Mouse (Mus musculus) forebrain, embryonic 14.5 days (tissue): Measurements from ENCODE around the gene Sgsm3. TPM values are rescaled to one million over a fixed set of nuclear protein-coding genes. Genes with fewer than 3 reads are reported as not detected.

Experiments
- ATAC-seq: fragments of 200-750 bp; cut with Nextera tagmentation; 2 replicates; pipeline ENCODE4 v1.8.0; 2017; ENCODE audit warnings: mild to moderate bottlenecking, moderate library complexity
- DNase-seq: peaks from one replicate; pipeline ENCODE4 v3.0.0-alpha.2; 2015; ENCODE audit warnings: low spot score
- H3K27ac ChIP-seq: fragments of 300-500 bp; sonication (generic); 2 replicates; pipeline ENCODE4 v1.5.1; 2014; ENCODE audit warnings: low read depth, mild to moderate bottlenecking, control low read depth, low read length, moderate library complexity
- H3K27me3 ChIP-seq: fragments of 300-500 bp; sonication (generic); replicated peaks from 2 replicates; pipeline ENCODE4 v1.6.1; 2014; ENCODE audit warnings: low read length, control low read depth, mixed read lengths; ENCODE audit not compliant: control insufficient read depth, insufficient read depth
- H3K36me3 ChIP-seq: fragments of 300-500 bp; sonication (generic); 2 replicates; pipeline ENCODE4 v1.6.1; 2014; ENCODE audit warnings: low read length, control low read depth; ENCODE audit not compliant: control insufficient read depth, insufficient read depth
- H3K4me1 ChIP-seq: fragments of 300-500 bp; sonication (generic); 2 replicates; pipeline ENCODE4 v1.6.1; 2014; ENCODE audit warnings: antibody characterized with exemption, low read length, control low read depth; ENCODE audit not compliant: control insufficient read depth, insufficient read depth
- H3K4me2 ChIP-seq: fragments of 300-500 bp; sonication (generic); 2 replicates; pipeline ENCODE4 v1.6.1; 2014; ENCODE audit warnings: mild to moderate bottlenecking, control low read depth, low read length
- H3K4me3 ChIP-seq: fragments of 300-500 bp; sonication (generic); 2 replicates; pipeline ENCODE4 v1.5.1; 2014; ENCODE audit warnings: low read depth, low read length, control low read depth
- H3K9ac ChIP-seq: fragments of 300-500 bp; sonication (generic); 2 replicates; pipeline ENCODE4 v1.6.1; 2014; ENCODE audit warnings: mild to moderate bottlenecking, low read length, control low read depth, moderate library complexity
- H3K9me3 ChIP-seq: fragments of 300-500 bp; sonication (generic); replicated peaks from 2 replicates; pipeline ENCODE4 v1.6.1; 2016; ENCODE audit warnings: low read length, control low read depth, mixed read lengths; ENCODE audit not compliant: control insufficient read depth
- WGBS: fragments of 180-500 bp; shearing (Covaris S2); extraction: QIAGEN DNeasy Blood & Tissue Kit; methylation state at CpG from one replicate; pipeline ENCODE4 v1.1.7; 2014; 5-methylcytosine and 5-hydroxymethylcytosine counted together
- polyA plus RNA-seq: library from polyadenylated mRNA; unstranded; fragments of >200 nt; fragmentation: Nextera tagmentation; extraction: Ambion mirVana; gene quantifications from 2 replicates; pipeline ENCODE4 v1.2.1, GENCODE M21; 2014

The Sgsm3 gene
- polyA plus RNA-seq, 1 experiment from 2014 or later = 43.1 TPM

GRCm38 (mm10) chr15:80955836-80956438 lies 21.6 kb upstream of the Sgsm3 start:
- no peak overlapping the region for H3K4me2 ChIP-seq
- 95% methylated on average over 12 of the region's 12 CpGs for WGBS
- no peak overlapping the region for H3K4me3 ChIP-seq
- no peaks in the 10 kb centered on the region for H3K9me3 ChIP-seq
- no peaks in the 10 kb centered on the region for H3K4me1 ChIP-seq
- no peak overlapping the region for H3K27ac ChIP-seq
- DNase-seq (no peak), ATAC-seq (no peak)
- H3K9ac ChIP-seq = no peak overlapping the region
- no peaks in the 10 kb centered on the region for H3K27me3 ChIP-seq
- H3K36me3 ChIP-seq = peaks cover 78% of the 10 kb centered on the region

GRCm38 (mm10) chr15:80969371-80969770 lies 8.2 kb upstream of the Sgsm3 start:
- Histone ChIP-seq H3K4me3 (no peak overlapping the region), H3K36me3 (peaks cover 51% of the 10 kb centered on the region), H3K9me3 (no peaks in the 10 kb centered on the region), H3K27ac (no peak overlapping the region), H3K9ac (no peak overlapping the region), H3K4me2 (no peak overlapping the region), H3K27me3 (no peaks in the 10 kb centered on the region), H3K4me1 (no peaks in the 10 kb centered on the region)
- ATAC-seq (no peak), DNase-seq (no peak)
- 95% methylated on average over 1 of the region's 1 CpGs for WGBS

GRCm38 (mm10) chr15:80974311-80974710 lies 3.3 kb upstream of the Sgsm3 start:
- DNase-seq (no peak), ATAC-seq (no peak)
- 57% methylated on average over 5 of the region's 5 CpGs for WGBS
- H3K9me3 ChIP-seq = no peaks in the 10 kb centered on the region
- no peak overlapping the region for H3K9ac ChIP-seq
- no peaks in the 10 kb centered on the region for H3K27me3 ChIP-seq
- peaks cover 9% of the 10 kb centered on the region for H3K36me3 ChIP-seq
- H3K4me1 ChIP-seq = no peaks in the 10 kb centered on the region; the same call in 1 of the 2 replicates
- no peak overlapping the region for H3K4me2 ChIP-seq
- no peak overlapping the region for H3K4me3 ChIP-seq
- no peak overlapping the region for H3K27ac ChIP-seq

- Histone ChIP-seq H3K9me3 (no peaks in the 10 kb centered on the region), H3K27ac (no peak overlapping the region), H3K4me1 (no peaks in the 10 kb centered on the region; the same call in 1 of the 2 replicates), H3K9ac (no peak overlapping the region), H3K27me3 (no peaks in the 10 kb centered on the region), H3K4me3 (no peak overlapping the region), H3K36me3 (no peaks in the 10 kb centered on the region), H3K4me2 (no peak overlapping the region)
- ATAC-seq (no peak), DNase-seq (no peak)
- WGBS = 92% methylated on average over 3 of the region's 3 CpGs
Measured at GRCm38 (mm10) chr15:80975666-80976065, 1.9 kb upstream of the Sgsm3 start.

- no peaks in the 10 kb centered on the region for H3K36me3 ChIP-seq
- H3K9ac ChIP-seq = no peak overlapping the region
- no peaks in the 10 kb centered on the region; the same call in 1 of the 2 replicates for H3K4me1 ChIP-seq
- no peak for DNase-seq
- no peak overlapping the region for H3K27ac ChIP-seq
- ATAC-seq = no peak
- H3K4me3 ChIP-seq = no peak overlapping the region
- 82% methylated on average over 4 of the region's 4 CpGs for WGBS
- H3K27me3 ChIP-seq = no peaks in the 10 kb centered on the region
- no peaks in the 10 kb centered on the region for H3K9me3 ChIP-seq
- no peak overlapping the region for H3K4me2 ChIP-seq
Measured at GRCm38 (mm10) chr15:80979611-80980010, 2.0 kb downstream of the Sgsm3 start.

GRCm38 (mm10) chr15:80981176-80981575 lies 3.6 kb downstream of the Sgsm3 start:
- ATAC-seq = no peak

GRCm38 (mm10) chr15:80983264-80983663 lies 5.7 kb downstream of the Sgsm3 start:
- Histone ChIP-seq H3K4me1 (no peaks in the 10 kb centered on the region; the same call in 1 of the 2 replicates), H3K9me3 (no peaks in the 10 kb centered on the region), H3K36me3 (no peaks in the 10 kb centered on the region), H3K4me3 (no peak overlapping the region), H3K27ac (no peak overlapping the region), H3K27me3 (no peaks in the 10 kb centered on the region), H3K4me2 (no peak overlapping the region), H3K9ac (no peak overlapping the region)
- ATAC-seq (no peak), DNase-seq (no peak)
- WGBS = 84% methylated on average over 2 of the region's 2 CpGs

More at GRCm38 (mm10) chr15:80981176-80981575, 3.6 kb downstream of the Sgsm3 start:
- 93% methylated on average over 4 of the region's 4 CpGs for WGBS
- Histone ChIP-seq H3K27ac (no peak overlapping the region), H3K4me2 (no peak overlapping the region), H3K9me3 (no peaks in the 10 kb centered on the region), H3K4me1 (no peaks in the 10 kb centered on the region; the same call in 1 of the 2 replicates), H3K9ac (no peak overlapping the region), H3K36me3 (no peaks in the 10 kb centered on the region), H3K4me3 (no peak overlapping the region), H3K27me3 (no peaks in the 10 kb centered on the region)
- no peak for DNase-seq

GRCm38 (mm10) chr15:80988331-80988730 lies 10.8 kb downstream of the Sgsm3 start:
- H3K4me2 ChIP-seq = no peak overlapping the region
- no peak overlapping the region for H3K4me3 ChIP-seq
- no peaks in the 10 kb centered on the region for H3K36me3 ChIP-seq
- 42% methylated on average over 1 of the region's 1 CpGs for WGBS
- H3K9ac ChIP-seq = no peak overlapping the region
- no peaks in the 10 kb centered on the region for H3K27me3 ChIP-seq
- H3K9me3 ChIP-seq = no peaks in the 10 kb centered on the region
- ATAC-seq (no peak), DNase-seq (no peak)
- H3K4me1 ChIP-seq = no peaks in the 10 kb centered on the region
- H3K27ac ChIP-seq = no peak overlapping the region

GRCm38 (mm10) chr15:80989712-80990111 lies 12.1 kb downstream of the Sgsm3 start:
- Histone ChIP-seq H3K36me3 (no peaks in the 10 kb centered on the region), H3K9ac (no peak overlapping the region), H3K27ac (no peak overlapping the region), H3K4me1 (no peaks in the 10 kb centered on the region), H3K4me3 (no peak overlapping the region), H3K4me2 (no peak overlapping the region), H3K27me3 (no peaks in the 10 kb centered on the region), H3K9me3 (no peaks in the 10 kb centered on the region)
- whole genome bisulfite sequencing = 77% methylated on average over 3 of the region's 3 CpGs
- no peak for DNase-seq
- ATAC-seq = no peak
